Mouse (Mus musculus) adrenal gland, adult 8-10 months (tissue): ENCODE results near the gene Slc39a1. TPM values are rescaled to one million over a fixed set of nuclear protein-coding genes. Genes with fewer than 3 reads are reported as not detected.

Experiments used
- DNase-seq: peaks from one replicate; pipeline ENCODE4 v3.0.0; 2022
- total RNA-seq, 4 experiments: library from RNA; stranded (reverse); gene quantifications; 2 replicates each; pipeline ENCODE4 v1.2.4; 2022

Gene Slc39a1
- 100 to 1,000 TPM; 129 to 172 (median 151) TPM for total RNA-seq

DNA sequence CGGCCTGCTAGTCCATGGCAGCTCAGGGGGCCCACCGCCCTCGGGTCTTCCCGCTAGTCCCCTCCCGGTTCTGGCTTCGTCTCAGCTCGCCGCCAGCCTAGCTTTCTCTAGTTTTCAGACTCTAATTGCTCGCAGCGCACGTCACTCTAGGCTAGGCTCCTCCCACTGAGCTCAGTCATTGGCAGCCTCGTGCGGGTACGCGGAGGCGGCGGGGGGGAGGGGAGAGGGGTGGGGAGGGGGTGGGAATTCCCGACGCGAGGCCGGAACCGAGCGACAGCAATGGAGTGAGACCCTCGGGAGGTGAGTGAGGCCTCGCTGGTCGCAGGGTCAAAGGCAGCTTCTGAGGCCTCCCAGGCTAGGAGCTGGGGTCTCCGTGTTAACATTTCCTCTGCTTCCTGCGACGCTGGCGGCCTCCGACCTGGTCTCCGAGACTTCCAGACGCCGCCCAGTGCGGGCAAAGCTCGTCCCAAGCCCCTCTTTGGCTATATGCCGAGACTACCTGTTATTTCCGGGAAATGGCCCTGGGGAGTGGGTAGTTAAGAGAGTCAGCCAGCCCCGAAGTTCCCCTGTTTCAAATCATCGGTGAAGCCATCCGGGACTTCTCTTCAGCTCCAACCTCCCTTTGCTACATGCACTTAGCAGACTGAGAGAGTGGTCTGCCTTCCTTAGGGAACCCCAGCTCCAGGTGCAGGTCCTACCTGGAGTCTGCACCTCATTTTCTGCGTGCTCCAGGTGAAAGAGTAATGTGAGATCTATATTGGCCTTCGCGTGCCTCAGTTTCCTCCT lies at the start of gene Slc39a1:
Slc39a1 (plus strand) TSS at position 213 of the 786 bp plus-strand sequence.
- DNase-seq = peak; percentile 92

DNA sequence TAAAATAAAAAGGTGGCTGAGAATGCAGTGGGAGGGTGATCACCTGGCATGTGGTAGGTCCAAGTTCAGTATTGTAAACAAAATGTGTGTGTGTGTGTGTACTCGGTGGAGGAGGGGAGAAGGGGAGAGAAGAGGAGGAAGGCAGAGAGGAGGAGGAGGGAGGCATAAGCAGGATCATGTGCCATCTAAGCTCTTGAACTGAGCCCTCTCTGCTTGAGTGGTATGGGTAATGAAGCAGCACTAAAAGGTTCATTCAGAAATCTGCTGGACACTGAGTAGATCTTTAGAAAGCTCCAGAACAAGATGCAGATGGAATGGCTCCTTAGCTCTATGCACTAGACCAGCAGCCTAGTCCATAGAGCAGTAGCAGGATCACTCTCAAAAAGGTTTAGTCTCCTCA lies 45.1 kb upstream of the Slc39a1 start:
- no peak for DNase-seq

DNA sequence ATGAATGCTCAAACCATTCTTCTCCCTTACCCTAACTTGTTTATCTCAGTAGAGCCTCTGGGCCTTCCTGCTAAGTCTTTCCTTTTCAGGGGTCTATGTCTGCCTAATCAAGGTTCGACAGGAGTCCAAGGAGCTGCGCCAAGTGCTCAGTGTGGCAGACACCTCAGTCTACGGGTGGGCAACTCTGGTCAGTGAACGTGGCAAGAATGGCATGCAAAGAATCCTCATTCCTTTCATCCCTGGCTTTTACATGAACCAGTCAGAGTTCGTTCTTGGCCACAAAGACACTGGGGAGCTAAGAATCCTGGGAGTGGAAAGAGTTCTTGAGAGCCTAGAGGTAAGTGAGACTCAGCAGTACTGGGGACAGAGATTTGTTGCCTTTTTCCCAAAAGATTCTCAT lies 44.4 kb upstream of the Slc39a1 start:
- no peak for DNase-seq

DNA sequence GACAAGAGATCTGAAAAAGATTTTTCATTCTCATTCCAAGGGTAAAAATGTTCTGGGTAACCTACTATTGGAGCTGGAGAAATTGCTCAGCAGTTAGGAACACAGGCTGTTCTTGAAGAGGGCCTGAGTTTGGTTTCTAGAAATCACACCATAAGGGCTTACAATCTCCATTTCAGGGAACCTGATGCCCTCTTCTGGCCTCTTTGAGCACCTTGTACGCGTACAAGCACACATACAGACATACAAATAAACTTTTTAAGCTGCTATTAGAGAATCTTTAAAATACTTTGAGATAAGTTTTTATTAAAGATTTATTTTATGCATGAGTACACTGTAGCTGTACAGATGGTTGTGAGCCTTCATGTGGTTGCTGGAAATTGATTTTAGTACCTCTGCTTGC lies 43.4 kb upstream of the Slc39a1 start:
- DNase-seq = no peak

DNA sequence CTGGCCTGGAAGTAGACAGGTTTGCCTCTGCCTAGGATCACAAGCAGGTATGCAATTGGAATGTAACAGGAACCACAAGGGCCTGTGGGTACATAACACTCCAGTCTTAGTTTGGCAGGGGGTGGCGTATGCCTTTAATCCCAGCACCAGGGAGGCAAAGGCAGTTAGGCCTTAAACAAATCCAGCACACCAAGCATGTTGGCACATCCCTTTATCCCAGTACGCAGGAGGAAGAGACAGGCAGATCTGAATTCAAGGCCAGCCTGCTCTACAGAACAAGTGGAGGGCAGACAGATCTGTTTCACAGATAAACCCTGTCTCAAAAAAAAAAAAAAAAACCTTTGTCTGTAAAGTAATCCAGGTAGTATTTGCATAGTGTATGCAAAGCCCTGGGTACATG lies 39.3 kb upstream of the Slc39a1 start:
- DNase-seq = no peak

GRCm38 (mm10) chr3:90209908-90210566 lies 37.9 kb upstream of the Slc39a1 start:
- no peak for DNase-seq

- DNase-seq = no peak
These were observed 36.2 kb upstream of the Slc39a1 start for GRCm38 (mm10) chr3:90211475-90212398.

GRCm38 (mm10) chr3:90212723-90213122 lies 35.2 kb upstream of the Slc39a1 start:
- DNase-seq = no peak

DNA sequence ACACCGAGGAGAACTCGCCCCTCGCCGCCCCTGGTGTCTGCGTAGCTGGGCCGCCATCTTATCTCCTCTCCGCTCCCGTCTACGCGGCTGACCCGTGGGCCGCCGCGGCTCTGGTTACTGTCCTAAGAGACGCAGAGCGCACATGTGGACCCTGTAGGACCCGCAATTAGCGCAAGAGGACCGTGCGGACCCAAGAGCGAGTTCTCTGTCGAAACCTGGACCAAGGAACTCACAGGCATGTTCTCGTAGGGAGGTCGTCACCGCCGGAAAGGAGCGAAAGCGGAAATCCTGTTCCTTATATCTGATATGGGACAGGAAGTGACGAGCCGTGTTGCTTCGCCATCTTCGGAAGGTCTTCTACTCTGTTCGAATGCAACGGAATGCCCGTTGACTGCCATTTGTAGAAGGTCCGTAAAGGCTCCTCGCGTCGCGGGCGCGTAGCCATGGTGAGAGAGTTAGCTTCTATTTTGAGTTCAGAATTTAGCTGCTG lies 34.5 kb upstream of the Slc39a1 start, which contains the start of the genes Rps27 and Rab13:
Rps27 (minus strand) TSS at position 275 of the 490 bp plus-strand sequence.
Rab13 (plus strand) TSS at position 319 of the 490 bp plus-strand sequence.
- peak; percentile 89 for DNase-seq

GRCm38 (mm10) chr3:90213956-90214684 lies 33.9 kb upstream of the Slc39a1 start:
- DNase-seq = no peak

DNA sequence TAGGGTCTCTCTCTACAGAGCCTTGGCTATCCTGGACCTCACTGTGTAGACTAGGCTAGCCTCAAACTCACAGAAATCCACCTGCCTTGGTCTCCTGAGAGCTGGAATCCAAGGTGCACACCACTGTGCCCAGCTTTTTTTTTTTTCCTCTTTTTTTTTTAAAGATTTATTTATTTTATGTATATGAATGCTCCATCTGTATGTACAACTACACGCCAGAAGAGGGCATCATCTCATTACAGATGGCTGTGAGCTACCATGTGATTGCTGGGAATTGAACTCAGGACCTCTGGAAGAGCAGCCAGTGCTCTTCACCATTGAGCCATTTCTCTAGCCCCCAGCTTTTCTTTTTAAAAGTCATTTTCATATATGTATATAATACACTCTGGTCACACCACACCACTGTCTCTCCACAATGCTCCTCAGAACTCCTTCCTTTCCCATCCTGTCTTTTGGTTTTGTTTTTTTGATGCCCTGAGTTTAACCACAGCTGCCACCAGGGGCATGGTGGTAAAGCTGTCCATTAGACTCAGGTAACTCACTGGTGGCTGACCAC lies 32.1 kb upstream of the Slc39a1 start:
- DNase-seq = no peak

- DNase-seq = peak; percentile 42
These were observed 27.9 kb upstream of the Slc39a1 start for GRCm38 (mm10) chr3:90220088-90220487.

GRCm38 (mm10) chr3:90220531-90220951 lies 27.4 kb upstream of the Slc39a1 start:
- DNase-seq = peak; percentile 81

GRCm38 (mm10) chr3:90221123-90221522 lies 26.8 kb upstream of the Slc39a1 start:
- no peak for DNase-seq

DNA sequence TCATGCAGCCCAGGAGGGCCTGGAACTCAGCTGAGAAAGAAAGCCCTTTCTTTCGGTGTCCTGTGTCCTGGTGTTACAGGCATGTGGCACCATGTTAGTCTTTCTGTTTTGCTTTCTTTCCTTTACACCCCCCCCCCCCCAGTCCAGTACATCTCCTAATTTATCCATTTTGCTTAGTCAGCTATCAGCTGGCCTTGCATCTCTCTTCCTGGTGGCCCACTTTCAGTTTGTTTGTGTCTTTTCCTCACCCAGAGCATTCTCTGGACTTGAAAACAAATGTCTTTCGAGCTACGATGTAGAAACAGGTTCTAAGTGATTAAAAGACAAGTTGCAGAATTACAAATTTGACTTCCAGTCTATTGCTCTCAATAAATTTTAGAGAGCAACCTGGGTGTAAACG lies 25.5 kb upstream of the Slc39a1 start:
- no peak for DNase-seq

DNA sequence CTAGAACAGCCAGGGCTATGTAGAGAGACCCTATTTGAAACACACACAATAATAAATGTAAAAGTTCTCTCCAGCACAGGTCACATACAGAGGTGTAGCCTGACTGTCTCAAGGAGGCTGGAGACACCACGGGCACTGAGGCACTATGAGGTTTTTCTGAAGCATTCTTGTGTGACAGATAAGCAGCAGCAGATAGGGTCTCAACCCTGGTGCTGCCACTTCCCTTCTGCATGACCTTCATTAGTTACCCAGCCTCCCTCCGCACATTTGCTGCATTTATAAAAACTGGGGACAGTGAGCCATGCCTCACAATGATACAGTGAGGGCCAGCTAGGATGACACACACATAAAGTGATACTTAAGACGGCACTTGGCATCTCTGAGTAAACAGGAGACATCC lies 25.0 kb upstream of the Slc39a1 start:
- DNase-seq = no peak

GRCm38 (mm10) chr3:90224331-90224730 lies 23.6 kb upstream of the Slc39a1 start:
- no peak for DNase-seq

GRCm38 (mm10) chr3:90231075-90231474 lies 16.9 kb upstream of the Slc39a1 start:
- DNase-seq = no peak

- peak; percentile 94 for DNase-seq
These were observed 16.3 kb upstream of the Slc39a1 start, which contains the start of gene Jtb for GRCm38 (mm10) chr3:90231507-90232333. Gene Jtb, plus strand, starts transcription at chr3:90231597.

DNA sequence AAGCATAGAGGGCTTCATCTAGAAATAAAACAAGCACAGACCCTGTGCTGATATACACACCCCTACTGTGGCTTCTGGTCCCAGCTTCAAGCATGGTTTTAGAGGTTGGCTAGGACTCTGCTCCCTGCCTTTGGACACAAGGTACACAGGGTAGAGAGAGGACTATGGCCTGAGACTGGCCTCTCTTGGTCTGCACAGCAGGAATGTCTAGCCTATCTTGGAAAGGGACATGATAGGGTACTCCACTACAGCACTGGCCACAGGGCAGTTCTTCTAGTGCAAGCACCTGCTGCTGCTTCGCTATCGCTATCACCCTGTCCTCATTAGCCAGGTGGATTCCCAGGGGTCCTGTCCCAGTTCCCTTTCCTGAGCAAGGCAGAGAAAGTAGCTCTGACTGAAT lies 6.7 kb upstream of the Slc39a1 start:
- DNase-seq = no peak
